Mouse (Mus musculus) CD8-positive naive resting alpha-beta T cell, adult 2 months (primary cell): ENCODE data around the gene Prrc2c.
"Not testable (repeated sequence)": the region's sequence is repeated elsewhere in the genome, so short reads cannot be mapped to it uniquely, and the experiment has no call there.

ENCODE experiments used
- DNase-seq, 2 experiments: peaks; one replicate each; pipeline ENCODE4 v3.0.0; 2022; ENCODE audit warnings: low read depth in 2 of 2, low spot score in 2 of 2

Prrc2c gene

DNA sequence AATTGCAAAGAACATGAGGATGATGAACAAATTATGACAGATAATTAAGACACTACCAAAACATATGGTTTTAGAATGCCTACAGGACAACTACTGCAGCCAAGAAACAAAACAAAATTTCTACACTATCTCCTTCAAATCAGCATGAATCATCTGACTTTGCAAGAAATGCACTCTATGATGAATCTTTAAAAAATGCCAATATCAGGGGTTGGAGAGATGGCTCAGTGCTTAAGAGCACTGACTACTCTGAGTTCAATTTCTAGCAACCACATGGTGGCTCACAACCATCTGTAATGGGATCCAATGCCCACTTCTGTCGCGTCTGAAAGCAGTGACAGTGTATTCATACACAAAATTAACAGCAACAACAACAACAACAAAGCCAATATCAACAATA, 46.6 kb downstream of the Prrc2c start:
- no peak for DNase-seq

- DNase-seq: no peak
Observed at GRCm38 (mm10) chr1:162665486-162666174, 74.7 kb downstream of the Prrc2c start.

DNA sequence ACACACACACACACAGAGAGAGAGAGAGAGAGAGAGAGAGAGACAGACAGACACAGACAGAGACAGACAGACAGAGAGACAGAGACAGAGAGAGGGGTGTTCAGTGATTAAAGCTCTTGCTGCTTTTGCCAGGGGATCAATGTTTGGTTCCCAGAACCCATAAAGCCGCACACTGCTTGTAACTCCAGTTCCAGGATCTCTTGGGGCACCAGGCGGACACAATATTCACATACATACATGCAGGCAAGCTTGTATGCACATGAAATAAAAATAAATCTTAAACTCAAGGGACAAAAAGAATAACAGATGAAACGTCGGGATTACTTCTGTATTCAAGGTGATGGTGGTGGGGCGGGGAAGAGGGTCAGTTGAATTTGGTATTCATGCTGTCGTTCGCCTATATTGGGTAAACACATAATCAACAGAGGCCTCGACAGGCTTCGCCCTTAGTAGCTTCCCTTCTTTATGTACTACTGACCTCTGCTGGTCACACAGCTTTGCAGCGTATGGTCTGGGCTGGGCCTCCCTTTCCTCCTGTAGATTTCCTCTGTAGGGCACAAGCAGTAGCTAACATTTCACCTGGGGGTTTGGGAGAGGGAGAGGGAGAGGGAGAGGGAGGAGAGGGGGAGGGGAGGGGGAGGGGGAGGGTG, 75.4 kb downstream of the Prrc2c start:
- DNase-seq: peak; percentile 28 to 59

DNA sequence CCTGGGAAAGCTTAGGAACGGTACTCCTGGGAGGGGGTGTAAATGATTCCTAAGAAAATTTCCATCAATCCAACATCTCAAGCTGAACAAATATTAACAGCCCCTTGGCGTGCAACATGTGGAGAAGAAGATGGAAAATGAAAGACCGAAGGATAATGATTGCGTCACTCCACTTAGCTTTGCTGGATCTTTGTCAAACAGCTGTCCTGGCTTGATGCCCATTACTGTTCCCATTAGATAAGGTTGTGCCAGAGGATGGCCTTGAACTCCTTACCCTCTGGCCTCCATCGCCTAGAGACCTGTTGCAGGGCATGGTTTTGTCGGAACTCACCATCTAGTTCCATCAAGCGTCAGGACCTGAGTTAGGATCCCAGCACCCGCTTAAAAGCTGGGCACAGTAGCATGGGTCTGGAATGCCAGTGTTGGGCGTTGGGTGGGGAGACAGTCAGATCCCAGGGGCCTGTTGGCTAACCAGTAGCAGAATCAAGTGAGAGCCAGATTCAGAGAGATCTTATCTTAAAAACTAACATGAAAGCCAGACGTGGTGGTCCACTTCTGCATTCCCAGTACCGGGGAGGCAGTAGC, 80.0 kb downstream of the Prrc2c start:
- no peak for DNase-seq

DNA sequence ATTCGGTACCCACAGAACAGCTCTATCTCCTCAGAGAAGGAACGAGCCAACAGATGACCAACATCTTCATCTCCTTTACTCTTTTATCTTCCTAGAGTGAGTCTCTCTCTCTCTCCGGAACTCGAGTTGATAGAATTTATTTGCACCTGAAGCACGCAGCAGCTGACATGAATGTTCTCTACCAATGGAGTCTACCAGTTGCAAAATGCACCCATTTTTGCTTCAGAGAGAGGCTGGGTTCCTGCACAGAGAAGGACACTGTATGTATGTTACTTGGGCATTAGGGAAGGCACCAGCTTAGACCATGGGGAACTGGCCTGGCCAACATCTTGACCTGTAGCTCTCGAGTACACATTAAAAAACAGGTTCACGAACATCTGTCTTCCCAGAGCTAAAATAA, 82.2 kb downstream of the Prrc2c start, which contains the start of gene Myocos:
Myocos (minus strand) TSS at position 101 of the 400 bp plus-strand sequence.
- DNase-seq: no peak

GRCm38 (mm10) chr1:162648416-162648815, 91.9 kb downstream of the Prrc2c start:
- no peak for DNase-seq

DNA sequence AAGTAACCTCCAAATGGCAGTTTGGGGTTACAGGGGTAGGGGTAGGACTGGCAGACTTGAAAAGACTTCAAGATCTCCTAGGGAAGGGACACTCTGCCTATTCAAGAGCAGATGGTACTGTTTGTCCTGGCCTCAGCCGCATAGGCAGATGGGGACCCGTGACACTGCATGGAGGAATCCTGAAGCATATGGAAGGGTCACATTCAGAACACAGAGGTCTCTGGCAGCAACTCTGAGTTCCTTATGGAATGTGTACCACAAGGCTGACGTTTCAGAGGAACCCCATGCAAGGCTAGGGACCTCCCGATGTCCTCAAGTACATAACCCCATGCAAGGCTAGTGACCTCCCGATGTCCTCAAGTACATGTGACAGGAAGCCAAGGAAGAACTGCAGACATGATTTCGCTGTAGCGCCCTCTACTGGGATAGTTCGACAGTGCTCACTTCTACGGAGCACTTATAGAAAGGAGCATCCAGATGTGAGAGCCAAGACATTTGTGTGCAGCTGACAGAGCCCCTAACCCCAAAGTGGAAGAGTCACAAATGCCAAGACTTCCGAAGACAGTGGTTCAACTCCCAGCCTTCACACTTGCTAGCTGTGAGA, 94.2 kb downstream of the Prrc2c start:
- DNase-seq: peak in 1 of 2 experiments; percentile 26

DNA sequence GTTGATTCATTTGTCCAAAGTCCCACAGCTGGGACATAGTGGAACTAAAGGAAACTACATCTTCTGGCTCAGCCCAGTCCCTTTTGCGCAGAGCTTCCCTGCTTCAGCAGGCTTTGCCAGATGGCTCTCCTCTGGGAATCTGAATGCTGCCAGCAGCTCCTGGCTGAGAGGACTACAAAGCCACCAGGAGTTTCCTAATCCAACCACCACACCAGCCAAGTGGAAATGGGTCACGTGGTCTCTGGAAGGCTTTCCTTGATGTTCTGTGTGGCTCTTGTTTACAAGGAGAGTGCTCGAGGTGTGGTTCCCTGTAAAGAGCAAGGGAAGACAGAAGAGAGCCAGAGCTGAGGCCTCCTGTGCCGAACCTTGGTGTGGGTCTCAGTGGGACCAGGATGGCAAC, 96.6 kb downstream of the Prrc2c start:
- DNase-seq: no peak

DNA sequence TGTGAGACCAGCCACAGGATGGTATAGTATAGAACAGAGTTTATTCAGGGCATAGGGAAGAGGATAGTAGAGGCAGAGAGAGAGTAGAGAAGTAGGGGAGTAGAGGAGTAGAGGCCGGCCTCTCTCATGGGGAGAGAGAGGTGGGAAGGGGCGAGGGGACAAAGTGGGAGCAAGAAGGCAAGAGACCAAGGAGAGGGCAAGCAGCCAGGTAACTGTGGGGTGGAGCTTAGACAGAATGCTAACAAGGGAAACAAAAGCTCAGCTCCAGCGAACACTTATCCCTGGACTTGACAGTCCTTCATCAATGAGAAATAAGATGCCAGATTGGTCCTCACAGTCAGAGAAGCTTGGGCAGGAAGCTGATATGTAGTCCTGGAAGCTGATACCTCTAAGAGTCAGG, 97.8 kb downstream of the Prrc2c start:
- DNase-seq: no peak

GRCm38 (mm10) chr1:162639861-162640260, 100.5 kb downstream of the Prrc2c start:
- DNase-seq: no peak

GRCm38 (mm10) chr1:162639051-162639750, 101.2 kb downstream of the Prrc2c start, which contains the start of gene Myoc:
Gene Myoc (plus strand): TSS chr1:162639155.
- DNase-seq: no peak

- DNase-seq: no peak
Observed at GRCm38 (mm10) chr1:162638535-162638934, 101.8 kb downstream of the Prrc2c start.

DNA sequence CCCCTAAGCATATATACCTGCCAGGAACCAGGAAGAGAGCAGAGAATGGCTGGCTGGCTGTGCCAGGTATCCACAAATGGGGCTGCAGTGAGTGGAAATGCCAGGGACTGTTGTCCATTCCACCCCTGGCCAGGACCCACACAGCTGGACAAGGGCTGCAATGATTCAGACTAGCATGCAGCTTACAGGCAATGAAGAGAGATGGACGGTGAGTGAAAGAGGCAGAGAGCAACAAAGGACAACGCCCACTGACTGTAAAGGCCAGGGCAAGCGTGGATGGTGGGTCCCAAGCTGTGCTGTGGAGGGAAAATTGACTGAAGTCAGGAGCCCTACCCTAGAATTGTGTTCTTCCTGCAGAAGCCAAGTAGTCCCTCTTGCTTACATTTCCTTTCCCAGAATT, 103.8 kb downstream of the Prrc2c start:
- DNase-seq: no peak

DNA sequence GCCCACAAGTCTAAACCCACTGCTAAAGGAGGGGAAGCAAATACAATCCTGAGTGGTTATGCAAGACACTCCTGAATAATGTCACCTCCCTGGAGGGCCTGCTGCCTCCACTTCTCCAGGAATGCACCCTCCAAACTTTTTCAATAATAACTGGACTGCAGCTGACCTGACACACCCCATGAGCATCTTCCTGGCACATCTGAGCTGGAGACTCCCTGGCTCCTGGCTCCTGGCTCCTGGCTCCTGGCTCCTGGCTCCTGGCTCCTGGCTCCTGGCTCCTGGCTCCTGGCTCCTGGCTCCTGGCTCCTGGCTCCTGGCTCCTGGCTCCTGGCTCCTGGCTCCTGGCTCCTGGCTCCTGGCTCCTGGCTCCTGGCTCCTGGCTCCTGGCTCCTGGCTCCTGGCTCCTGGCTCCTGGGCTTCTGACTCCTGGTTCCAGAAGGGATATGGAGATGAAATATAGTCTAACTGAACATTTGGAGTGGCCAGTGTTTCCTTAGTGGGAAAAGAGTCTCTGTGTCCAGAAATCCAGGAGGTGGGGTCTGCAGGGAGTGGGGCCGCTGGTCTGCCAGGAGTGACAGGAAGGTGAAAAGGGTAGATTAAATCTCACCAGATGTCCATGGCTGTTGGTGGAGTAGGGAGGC, 104.9 kb downstream of the Prrc2c start:
- not testable (repeated sequence) for DNase-seq

DNA sequence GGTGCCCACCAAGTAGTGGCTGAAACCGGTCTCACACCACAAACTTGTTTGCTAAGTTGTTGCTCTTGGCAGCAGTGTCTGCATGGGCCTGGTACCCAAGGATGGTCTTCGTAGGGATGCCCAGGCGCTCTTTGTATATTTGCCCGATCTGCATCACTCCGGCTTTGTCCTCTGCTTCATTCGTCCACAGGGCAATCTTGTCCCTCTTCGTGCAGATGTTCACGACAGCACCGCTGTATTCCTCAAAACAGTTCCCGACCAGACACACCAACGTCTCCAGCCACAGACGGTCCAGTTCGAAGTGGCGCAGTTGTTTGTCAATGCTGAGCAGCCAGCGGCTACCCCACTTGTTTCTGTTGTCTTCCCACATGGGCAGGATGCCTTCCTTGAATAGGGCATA, 112.0 kb downstream of the Prrc2c start:
- DNase-seq: not testable (repeated sequence)

DNA sequence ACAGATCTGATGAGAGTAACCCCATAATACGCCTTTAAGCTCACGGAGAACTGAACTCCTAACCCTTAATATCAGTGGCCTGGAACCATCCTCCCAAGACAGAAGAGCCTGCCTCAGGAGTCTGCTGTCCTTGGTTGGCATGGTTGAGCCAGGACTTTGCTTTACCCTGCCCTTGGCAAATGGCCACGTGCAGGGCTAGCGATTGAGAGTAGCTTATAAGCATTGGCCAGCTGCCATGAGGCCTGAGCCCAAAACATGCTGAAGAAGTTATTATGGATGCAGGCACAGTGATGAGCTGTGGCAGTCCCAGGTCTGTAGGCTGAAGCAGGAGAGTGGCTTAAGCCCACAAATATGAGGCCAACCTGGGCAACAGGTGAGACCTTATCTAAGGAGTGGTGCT, 112.5 kb downstream of the Prrc2c start:
- DNase-seq: not testable (repeated sequence)

DNA sequence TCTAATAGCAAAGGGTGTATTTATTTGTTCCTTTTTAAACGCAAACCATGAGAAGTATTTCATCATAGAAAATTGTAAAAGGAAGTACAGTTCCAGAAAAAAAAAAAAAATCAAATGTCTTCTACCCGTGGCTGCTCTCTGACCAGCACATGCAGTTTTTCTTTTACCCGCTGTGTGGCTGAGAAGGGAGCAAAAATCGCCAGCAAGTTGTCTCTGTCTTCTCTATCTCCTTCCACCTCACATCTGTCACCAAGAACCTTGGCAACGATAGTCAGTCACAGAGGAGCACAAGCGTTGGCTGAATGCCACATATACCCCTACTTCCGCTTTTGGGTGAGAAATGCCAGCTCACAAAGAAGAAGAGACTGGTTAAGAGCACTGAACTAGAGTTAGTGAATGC, 115.1 kb downstream of the Prrc2c start:
- DNase-seq: no peak

GRCm38 (mm10) chr1:162623895-162624294, 116.5 kb downstream of the Prrc2c start:
- no peak for DNase-seq
